Mouse (Mus musculus): ENCODE data around the gene Zbtb1.

Zbtb1 gene

GRCm38 (mm10) chr12:76369978-76370830 lies at the start of gene Zbtb1:
TSS of gene Zbtb1 (plus strand) at chr12:76370266.
- DNase-seq, result peak; percentile 79 to 81

- peak; percentile 85 to 88 for DNase-seq
These were observed 45.2 kb upstream of the Zbtb1 start, which contains the start of gene Akap5 for GRCm38 (mm10) chr12:76324679-76325431. TSS of gene Akap5 (plus strand) at chr12:76324891.

- DNase-seq, result no peak
These were observed 43.4 kb upstream of the Zbtb1 start for GRCm38 (mm10) chr12:76326437-76327220.

GRCm38 (mm10) chr12:76328567-76329354 lies 41.3 kb upstream of the Zbtb1 start:
- DNase-seq, result no peak

GRCm38 (mm10) chr12:76333688-76334087 lies 36.4 kb upstream of the Zbtb1 start:
- DNase-seq, result no peak

GRCm38 (mm10) chr12:76335641-76336040 lies 34.4 kb upstream of the Zbtb1 start:
- no peak for DNase-seq

- DNase-seq, result no peak
These were observed 33.7 kb upstream of the Zbtb1 start for GRCm38 (mm10) chr12:76336111-76336965.

GRCm38 (mm10) chr12:76341080-76341479 lies 29.0 kb upstream of the Zbtb1 start:
- DNase-seq, result peak; percentile 79 to 82

- no peak for DNase-seq
These were observed 24.2 kb upstream of the Zbtb1 start for GRCm38 (mm10) chr12:76345759-76346455.

- no peak for DNase-seq
These were observed 20.3 kb upstream of the Zbtb1 start for GRCm38 (mm10) chr12:76349680-76350220.

- DNase-seq, result no peak
These were observed 9.2 kb upstream of the Zbtb1 start for GRCm38 (mm10) chr12:76360868-76361267.

- no peak for DNase-seq
These were observed 8.4 kb upstream of the Zbtb1 start for GRCm38 (mm10) chr12:76361405-76362302.

- DNase-seq, result no peak
These were observed 7.8 kb upstream of the Zbtb1 start for GRCm38 (mm10) chr12:76362303-76362676.

- DNase-seq, result no peak
These were observed 3.8 kb upstream of the Zbtb1 start for GRCm38 (mm10) chr12:76366276-76366675.

- peak; percentile 49 to 54 for DNase-seq
These were observed 2.7 kb upstream of the Zbtb1 start for GRCm38 (mm10) chr12:76367096-76367995.

- peak; percentile 15 to 23 for DNase-seq
These were observed 1.8 kb upstream of the Zbtb1 start for GRCm38 (mm10) chr12:76368201-76368789.

- peak; percentile 83 to 88 for DNase-seq
These were observed 1.3 kb upstream of the Zbtb1 start for GRCm38 (mm10) chr12:76368790-76369205.
